In genomic region chr17:66130371-66130770, GRCm38 (mm10) we compare ENCODE assay signal across 15 mouse cellular contexts.
"Had no signal": no experiment of that assay in that cellular context is flagged by ENCODE, and none has a peak within 500 bp of the region (broad histone marks: within the 10 kb centered on the region; RNA-seq: fewer than 3 reads in every experiment).

No protein-coding gene starts in this region.

- H3K4me3 ChIP-seq: neural tube, embryonic 15.5 days; stomach, embryonic 15.5 days had no signal

- H3K4me2 ChIP-seq: neural tube, embryonic 15.5 days; stomach, embryonic 15.5 days had no signal

- H3K9me3 ChIP-seq: neural tube, embryonic 15.5 days; stomach, embryonic 15.5 days had no signal

- H3K27me3 ChIP-seq: neural tube, embryonic 15.5 days; stomach, embryonic 15.5 days had no signal

- H3K4me1 ChIP-seq: neural tube, embryonic 15.5 days; stomach, embryonic 15.5 days had no signal

- H3K27ac ChIP-seq: neural tube, embryonic 15.5 days; stomach, embryonic 15.5 days; stomach, postnatal 0 days had no signal

- H3K9ac ChIP-seq: neural tube, embryonic 15.5 days; stomach, embryonic 15.5 days had no signal

- DNase-seq: retina, postnatal 1 day; right cerebral cortex, adult 18-20 months; right cerebral cortex, postnatal 14 days; right cerebral cortex, postnatal 25 days; right cerebral cortex, postnatal 4 days; spleen, adult 18-20 months; thymus, adult 18-20 months; thymus, adult 2 months; thymus, postnatal 14 days; thymus, postnatal 25 days; thymus, postnatal 36 days; thymus, postnatal 4 days had no signal
